Mouse (Mus musculus) v-Abl transformed pro-B cells (cell line): ENCODE data around the gene Slc22a17.

Experiments used
- in situ Hi-C, 2 experiments: fragments of 400-800 bp; cut with MboI; formaldehyde crosslinking; loops; one replicate each; pipeline ENCODE4 v1.15.1; 2025; ENCODE audit not compliant: unreplicated experiment in 2 of 2

The Slc22a17 gene

DNA sequence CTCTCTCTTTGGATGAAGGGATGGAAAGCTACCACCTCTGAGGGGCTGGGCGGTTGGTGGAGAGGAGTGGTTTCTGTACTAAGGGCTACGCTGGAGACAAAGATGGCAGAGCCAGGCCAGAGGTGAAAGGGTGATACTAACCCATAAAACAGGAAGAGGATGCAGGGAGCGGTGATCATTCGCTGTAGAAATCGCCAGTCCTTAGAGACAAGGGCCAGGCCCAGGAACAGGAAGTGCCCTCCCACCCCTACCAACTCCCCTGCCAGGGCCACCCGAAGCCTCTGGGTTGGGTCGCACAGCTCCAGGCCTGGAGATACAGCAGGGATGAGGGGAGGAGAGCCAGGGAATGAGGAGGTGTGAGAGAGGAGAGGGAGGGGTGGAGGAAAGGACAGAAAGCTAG, 4.2 kb downstream of the Slc22a17 start:
- in situ Hi-C loops: no loop called here

DNA sequence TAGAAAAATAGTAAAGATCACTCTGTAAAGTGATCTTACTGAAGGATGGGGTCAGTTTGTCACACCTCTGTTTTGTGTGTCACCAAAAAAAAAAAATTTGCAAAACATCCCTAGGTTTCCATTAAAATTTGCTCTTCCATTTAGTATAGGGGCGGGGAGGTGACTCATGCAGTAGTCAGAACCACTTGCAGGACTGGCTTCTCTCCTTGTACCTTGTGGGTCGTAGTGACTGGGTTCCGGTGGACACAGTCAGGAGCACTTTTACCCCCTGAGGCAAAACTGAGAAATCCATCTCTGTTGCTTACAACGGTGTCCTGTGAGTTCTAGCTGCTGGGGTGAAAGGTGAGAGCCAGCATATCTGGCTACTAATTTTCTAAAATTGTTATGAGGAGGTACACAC, 9.3 kb downstream of the Slc22a17 start:
- in situ Hi-C loops: loop anchor here in 1 of 2 experiments (5.0 kb wide), 1 partner anchor 109 kb away; no protein-coding TSS in a partner anchor

DNA sequence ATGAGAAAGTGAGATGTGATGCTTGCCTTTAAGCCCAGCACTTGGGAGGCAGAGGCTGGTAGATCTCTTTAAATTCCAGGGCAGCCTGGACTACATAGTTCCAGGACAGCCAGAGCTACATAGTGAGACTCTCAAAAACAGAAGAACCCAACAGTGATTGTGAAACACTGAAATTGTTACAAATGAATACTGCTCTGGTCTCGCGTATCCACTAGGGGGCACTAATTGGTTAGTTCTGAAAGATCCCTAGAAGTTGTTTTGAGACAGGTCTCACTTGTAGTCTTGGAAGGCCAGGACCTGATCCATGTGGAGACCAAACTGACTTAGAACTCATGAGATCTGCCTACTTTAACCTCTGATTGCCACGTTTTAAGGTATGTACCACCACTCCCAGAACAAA, 12.5 kb downstream of the Slc22a17 start:
- in situ Hi-C loops: loop anchor here in 1 of 2 experiments (5.0 kb wide), 1 partner anchor 112 kb away; no protein-coding TSS in a partner anchor

DNA sequence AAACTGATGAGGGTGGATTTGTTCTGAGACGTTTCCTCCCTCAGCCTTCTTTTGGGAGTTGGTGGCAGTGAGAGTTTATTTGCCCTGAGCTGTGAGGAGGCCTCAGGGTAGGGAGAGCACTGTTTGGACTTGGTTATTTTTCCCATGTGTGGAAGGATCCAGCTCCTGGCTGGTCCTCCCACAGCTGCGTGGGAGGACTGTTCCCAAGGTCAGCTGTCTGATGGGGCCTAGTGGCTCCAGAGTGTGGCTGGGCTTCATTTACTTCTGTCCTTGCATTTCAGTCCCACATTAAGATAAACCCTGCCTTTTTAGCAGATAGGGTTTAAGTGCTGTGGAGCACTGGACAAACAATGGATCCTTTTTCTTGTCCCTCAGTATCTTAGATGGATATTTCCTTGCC, 15.5 kb downstream of the Slc22a17 start:
- in situ Hi-C loops: loop anchor here (10.0 kb wide), 2 partner anchors 117 to 197 kb away; partner anchors contain the start of genes Ngdn (in 1 of the 2), Thtpa (in 1 of the 2) and Zfhx2 (in 1 of the 2)

DNA sequence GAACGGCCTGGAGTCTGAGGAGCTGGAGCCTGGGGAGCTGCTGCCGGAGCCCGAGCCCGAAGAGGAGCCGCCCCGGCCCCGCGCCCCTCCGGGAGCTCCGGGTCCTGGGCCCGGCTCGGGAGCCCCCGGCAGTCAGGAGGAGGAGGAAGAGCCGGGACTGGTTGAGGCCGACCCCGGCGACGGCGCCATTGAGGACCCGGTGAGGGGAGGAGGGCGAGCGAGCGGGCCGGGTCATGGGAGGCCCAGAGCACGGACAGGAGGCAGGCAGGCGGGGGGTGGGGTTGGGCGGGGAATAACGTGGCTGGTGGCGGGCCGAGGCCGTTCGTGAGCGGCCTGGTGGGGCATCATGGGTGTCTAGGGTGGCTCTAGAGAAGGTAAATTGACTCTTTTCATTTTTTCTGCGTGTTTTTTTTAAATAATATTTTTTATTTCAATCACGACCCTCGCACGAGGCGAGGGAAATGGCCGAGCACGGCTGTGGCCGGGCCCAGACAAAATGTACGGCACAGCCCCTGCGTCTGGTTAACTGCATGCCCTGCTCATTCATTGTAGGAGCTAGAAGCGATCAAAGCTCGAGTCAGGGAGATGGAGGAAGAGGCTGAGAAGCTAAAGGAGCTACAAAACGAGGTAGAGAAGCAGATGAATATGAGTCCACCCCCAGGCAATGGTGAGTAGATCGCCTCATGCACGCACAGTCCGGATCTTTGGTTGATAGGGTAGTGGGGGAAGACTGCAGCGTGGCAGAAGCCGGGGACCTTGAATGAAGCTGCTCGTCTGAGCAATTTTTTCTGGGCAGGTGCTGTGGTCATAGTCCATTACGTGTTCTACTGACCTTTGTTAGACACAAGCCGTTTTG, 18.4 kb downstream of the Slc22a17 start:
- in situ Hi-C loops: loop anchor here (10.0 kb wide), 2 partner anchors 120 to 200 kb away; partner anchors contain the start of genes Ngdn (in 1 of the 2), Thtpa (in 1 of the 2) and Zfhx2 (in 1 of the 2)

DNA sequence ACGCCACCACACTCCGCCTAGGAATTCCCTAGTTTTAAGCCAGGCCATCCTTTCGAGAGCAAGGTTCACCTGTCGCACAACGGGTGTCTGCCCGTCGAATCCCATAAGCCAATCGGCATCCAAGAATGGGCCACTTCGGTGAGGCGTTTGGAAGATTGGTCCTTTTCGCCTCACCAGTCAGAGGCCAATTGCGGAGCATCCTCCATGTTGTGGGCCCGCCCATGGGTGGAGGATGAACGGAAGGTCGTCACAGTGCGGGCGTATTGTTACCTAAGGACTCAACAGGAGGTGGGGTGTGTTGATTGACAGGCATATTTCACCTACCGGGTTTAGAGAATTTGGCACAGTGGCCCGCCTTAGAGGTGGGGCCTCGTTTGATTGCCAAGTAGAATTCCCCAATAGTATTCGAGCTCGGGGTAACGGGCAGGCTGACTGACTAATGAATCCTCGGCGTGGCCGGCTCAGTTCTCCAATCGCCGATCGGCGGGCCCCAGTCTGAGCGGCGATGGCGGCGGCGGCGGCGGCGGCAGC, 19.2 kb downstream of the Slc22a17 start:
- in situ Hi-C loops: loop anchor here (10.0 kb wide), 2 partner anchors 121 to 201 kb away; partner anchors contain the start of genes Ngdn (in 1 of the 2), Thtpa (in 1 of the 2) and Zfhx2 (in 1 of the 2)

DNA sequence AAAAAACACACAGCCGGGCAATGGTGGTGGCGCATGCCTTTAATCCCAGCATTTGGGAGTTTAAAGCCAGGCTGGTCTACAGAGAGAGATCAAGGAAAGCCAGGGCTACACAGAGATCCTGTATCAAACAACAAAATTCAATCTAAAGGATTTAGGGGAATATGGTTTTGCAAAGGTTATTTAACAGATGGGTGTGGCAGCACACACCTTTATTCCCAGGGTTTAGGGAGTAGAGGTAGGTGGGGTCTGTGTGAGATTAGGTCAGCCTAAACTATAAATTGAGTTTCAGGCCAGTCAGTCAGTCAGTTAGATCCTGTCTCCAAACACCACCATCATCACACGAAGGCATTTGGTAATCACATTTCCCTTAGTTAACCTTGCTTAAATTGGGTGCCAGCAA, 20.7 kb downstream of the Slc22a17 start, which contains the start of gene Pabpn1:
TSS of gene Pabpn1 (plus strand) at position 301 of the 400 bp plus-strand sequence.
- in situ Hi-C loops: loop anchor here (10.0 kb wide), 2 partner anchors 123 to 203 kb away; partner anchors contain the start of genes Ngdn (in 1 of the 2), Thtpa (in 1 of the 2) and Zfhx2 (in 1 of the 2)

DNA sequence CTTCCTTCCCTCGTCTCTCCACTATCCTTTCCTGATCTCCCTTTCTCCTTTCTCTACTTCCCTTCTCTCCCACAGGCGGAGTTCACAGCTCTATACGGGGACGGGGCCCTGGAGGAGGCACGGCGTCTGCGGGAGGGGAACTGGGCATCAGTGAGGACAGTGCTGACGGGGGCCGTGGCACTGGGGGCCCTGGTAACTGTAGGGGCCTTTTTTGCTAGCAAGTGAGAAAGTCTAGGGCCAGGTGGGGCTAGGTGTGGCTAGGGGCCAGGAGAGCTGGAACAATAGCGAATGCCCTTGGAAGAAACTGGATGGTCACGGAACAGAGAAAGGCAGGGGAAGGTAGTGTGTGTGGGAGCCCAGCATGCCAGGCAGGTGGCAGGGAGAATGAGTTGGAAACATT, 27.6 kb downstream of the Slc22a17 start:
- in situ Hi-C loops: no loop called here

DNA sequence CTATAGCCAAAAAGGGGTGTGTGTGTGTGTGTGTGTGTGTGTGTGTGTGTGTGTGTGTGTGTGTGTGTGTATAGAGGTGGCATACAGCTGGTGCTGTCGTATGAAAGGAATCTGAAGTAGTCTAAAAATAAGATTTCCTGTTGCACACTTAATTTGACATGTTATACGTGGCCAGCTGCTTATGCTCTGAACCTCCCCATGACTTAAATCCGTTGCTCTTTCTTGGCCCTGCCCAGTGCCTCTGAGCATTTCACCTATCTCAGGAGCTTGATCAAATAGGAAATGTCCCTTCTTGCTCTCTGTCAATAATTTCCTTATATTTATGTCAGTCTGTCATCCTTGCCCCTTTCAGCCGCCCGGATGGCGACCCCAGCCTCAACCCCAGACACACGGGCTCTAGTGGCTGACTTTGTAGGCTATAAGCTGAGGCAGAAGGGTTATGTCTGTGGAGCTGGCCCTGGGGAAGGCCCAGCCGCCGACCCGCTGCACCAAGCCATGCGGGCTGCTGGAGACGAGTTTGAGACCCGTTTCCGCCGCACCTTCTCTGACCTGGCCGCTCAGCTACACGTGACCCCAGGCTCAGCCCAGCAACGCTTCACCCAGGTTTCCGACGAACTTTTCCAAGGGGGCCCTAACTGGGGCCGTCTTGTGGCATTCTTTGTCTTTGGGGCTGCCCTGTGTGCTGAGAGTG, 28.8 kb downstream of the Slc22a17 start:
- in situ Hi-C loops: no loop called here

DNA sequence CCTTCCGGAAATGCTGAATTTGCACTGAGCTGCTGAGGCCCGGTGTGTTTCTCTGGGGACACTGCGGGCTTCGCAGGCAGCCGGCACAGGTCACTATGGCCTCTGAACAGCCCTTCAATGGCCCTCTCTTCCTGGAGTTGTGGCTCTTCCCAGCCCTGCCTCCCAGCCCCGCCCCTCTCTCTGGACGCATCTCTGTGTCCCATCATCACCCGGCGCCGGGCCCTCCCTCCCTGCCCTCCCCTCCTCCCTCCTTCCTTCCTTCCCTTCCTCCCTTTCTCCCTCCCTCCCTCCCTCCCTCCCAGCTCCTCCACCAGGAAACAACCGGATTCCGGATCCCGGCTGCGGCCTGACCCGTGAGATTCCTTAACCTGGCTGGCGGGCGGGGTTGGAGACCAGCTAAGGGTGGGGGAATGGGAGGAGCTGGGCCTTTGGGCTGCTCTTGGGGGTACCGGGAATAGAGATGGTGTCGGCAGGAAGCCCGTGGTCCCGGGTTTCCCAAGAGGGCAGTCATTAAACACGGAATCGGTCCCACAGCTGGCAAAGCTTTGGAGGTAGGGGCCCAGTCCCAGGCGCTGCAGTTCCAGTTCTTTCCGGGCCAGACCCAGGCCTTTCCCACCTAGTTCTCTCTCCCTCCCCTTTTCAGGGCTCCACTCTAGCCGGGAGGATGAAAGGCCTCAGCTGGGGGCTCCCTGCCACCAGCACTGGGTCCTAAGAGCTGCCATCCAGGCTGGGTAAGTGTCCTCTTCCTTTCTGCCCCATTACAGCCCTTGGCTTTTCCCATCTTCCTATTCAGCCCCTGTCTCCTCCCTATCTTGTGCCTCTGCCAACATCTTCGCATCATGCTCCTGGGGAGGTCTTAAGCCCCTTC, 29.5 kb downstream of the Slc22a17 start, which contains the start of the genes Bcl2l2 and Gm20521:
TSS of gene Bcl2l2 (plus strand) at position 224 of the 868 bp plus-strand sequence.
TSS of gene Gm20521 (plus strand) at position 288 of the 868 bp plus-strand sequence.
- in situ Hi-C loops: no loop called here

DNA sequence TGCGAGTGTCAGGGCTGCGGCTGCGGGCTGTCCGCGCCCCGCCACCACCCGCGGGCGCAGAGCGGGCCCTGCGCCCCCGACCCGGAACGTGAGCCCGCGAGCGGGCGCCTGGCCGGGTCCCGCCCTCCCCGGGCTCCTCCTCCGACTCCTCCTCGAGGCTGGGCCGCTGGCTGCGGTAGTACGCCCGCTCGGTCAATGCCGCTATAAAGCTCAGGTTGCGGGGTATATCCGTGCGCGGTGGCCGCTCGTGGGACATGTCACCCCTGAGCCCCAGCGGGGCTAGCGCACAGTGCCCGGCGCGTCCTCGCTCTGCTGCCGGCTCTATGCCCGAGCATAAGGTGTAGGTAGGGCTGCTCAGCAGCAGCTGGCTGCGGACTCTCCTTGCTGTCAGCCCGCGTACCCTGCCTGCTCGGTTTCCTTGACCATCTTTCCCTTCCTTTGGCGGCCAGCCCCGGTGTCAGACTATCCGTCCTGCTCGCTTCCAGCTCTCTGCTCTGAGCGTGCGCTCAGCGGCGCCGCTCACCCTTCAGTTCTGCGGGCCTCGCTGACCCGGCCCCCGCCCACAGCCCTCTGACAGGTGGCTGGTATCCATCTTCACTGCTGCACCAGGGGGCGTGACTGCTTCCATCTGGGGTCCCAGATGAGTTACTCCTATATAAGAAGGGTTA, 35.8 kb downstream of the Slc22a17 start, which contains the start of gene Ppp1r3e:
TSS of gene Ppp1r3e (minus strand) at position 503 of the 668 bp plus-strand sequence.
- in situ Hi-C loops: no loop called here

DNA sequence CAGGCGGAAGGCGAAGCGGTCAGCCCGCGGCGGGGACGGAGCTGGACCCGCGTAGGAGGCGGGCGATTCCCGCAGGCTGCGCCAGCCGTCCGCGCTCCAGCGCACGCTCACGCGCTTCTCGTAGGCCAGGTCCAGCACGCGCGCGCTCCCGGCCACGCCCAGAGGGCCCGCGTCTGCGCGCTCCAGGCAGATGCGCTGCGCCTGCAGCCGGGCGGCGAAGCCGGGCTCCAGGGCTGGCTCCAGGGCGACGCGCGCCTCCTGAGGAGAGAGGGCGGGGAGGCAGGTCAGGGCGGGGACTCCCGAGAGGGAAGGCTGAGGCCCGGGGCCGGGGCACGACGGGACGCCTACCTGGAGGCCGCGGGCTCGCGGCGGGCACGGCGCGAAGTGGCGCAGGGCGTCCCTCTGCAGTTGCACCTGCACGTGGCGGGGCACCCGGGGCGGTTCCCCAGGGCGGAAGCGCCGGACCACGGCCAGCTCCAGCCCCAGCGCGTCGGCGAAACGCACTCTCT, 36.3 kb downstream of the Slc22a17 start:
- in situ Hi-C loops: no loop called here

DNA sequence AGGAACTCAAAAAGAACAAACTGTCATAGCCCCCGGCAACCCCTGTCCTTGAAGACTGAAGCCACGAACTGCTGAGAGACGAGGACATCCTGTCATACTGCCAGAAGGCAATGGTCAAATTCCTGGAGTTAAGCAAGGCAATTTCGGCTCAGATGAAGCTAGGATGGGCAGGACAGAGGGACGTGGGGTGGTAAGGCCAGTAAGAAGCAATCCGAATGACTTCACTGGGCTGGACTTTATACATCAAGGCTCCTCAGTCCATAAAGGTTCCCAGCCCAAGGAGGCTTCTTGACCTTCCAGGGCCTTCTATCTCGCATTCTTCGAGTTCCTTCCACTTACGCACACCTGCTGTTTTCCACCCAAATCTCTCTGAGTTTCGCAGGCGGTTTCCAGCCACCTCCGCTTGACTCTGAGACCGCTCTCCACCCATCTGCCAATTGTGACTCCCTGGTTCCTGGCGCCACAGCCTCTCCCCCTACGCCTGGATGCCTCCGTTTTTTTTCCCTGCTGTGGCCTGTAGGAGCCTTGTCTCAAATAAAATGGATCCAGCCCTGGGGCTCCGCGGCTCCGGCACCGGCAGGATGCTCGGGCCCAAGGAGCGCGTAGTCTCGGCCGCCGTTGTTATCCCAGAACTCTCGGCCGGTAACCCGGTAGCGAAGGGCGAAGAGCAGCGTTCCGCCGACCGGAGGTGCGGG, 36.9 kb downstream of the Slc22a17 start:
- in situ Hi-C loops: no loop called here

DNA sequence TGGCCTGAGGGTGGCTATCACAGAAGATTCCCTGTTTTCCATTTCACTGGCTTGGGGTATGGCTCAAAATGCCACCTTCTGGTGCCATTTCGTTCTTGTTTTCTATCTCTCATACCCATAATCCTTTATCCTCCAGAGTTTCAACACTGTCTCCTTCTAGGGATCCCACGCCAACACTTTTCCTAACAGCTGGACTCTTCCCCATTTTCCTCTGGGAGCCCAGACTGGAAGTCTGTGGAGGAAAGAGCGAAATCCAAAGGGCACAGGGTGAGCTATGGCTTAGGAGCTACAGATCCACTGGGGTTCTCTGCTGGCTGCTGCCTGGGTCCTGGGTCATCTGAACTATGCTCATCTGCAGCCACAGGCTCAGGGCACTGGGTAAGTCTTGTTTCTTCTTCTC, 38.8 kb downstream of the Slc22a17 start:
- in situ Hi-C loops: no loop called here

DNA sequence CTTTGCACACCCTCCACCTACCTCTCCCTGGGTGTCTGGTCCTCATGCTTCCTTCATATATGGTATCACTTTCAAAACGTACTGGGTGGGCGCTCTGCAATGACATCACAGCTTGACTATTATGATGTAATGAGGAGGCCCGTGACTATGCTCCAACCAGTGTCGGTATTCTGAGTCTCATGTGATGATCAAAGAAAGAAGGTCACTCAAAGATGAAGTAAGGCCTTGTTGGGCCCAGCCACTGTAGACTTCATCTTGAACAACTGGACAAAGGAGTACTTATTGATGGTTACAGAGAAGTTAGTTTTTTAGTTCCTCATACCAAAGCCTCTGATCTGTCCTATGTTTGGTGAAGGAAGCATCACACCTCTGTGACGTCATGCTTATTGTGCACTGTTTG, 42.1 kb downstream of the Slc22a17 start, which contains the start of gene Homez:
TSS of gene Homez (minus strand) at position 101 of the 400 bp plus-strand sequence.
- in situ Hi-C loops: no loop called here

DNA sequence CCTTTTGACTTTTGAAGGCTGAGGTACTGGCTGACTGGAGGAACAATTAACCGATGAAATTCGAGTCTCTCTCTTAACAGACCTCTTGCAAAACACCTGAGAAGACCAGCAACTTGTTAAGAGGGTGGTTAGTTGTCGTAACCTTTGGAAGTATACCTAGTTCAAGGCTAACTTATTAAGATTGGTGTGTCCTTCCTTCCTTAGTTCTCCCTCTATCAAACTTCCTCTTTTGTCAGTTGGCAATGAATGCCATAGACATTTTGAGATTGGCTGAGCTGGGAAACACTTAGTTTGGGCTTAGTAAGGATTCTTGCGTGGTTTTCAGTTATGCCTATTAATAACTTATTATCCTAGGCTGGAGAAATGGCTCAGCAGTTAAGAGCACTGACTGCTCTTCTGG, 44.9 kb downstream of the Slc22a17 start:
- in situ Hi-C loops: no loop called here

DNA sequence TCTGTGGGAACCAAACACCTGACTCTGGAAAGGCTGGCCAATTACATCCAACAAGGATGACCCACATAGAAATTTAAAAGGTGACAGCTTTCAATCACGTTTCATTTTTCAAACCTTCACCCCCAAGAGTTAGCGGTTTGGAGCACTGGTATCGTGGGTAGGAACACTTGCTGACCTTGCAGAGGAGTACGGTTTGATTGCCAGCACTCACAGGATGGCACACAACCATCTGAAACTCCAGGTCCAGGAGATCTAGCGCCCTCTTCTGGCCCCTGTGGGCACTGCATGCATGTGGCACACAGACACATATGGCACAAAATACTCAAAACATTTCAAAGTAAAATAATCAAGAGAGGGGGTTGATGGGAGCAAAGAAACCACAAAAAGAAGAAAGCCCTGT, 46.0 kb downstream of the Slc22a17 start:
- in situ Hi-C loops: no loop called here

DNA sequence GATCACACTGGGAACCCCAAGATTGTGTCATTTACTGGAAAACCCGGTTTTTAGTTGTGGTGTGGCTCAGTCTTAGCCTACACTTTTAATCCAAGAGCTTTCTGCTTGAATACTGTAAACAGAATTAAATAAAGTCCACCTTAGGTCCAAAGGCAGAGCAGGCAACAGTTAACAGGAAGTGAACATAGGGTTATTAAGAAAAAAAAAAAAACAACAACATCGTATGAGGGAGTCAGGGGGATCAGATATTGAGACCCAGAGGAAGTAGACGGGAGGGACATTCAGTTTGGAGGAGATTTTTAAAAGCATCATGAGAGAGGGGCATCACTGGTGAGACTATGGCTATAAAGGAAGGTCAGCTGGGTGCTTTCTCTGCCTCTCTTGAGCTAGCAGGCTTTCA, 46.7 kb downstream of the Slc22a17 start:
- in situ Hi-C loops: no loop called here
